Comparison of ENCODE assay signal across 15 mouse cellular contexts in genomic region chr6:77462737-77463136, GRCm38 (mm10).
DNase-seq lines count a peak whose midpoint lies in the region; ATAC-seq and TF ChIP-seq lines count a peak whose summit lies in the region.
"Had no signal": no experiment of that assay in that cellular context is flagged by ENCODE, and none has a peak within 500 bp of the region (broad histone marks: within the 10 kb centered on the region; RNA-seq: fewer than 3 reads in every experiment).

No protein-coding gene starts in this region.

- H3K9me3 ChIP-seq in heart, embryonic 12.5 days (replicated peaks) = no peaks in the 10 kb centered on the region
- H3K9me3 ChIP-seq in limb, embryonic 14.5 days (ENCODE audit: control insufficient read depth, low read length) = no peaks in the 10 kb centered on the region
- H3K9me3 ChIP-seq: forebrain, embryonic 12.5 days; midbrain, embryonic 12.5 days had no signal

- intact Hi-C loops in heart, postnatal 10 days (cut with DNase I) = no loop called here

- no peak overlapping the region for H3K9ac ChIP-seq in heart, embryonic 12.5 days
- no peak overlapping the region for H3K9ac ChIP-seq in liver, adult 2 months (ENCODE audit: low read depth, low read length)
- H3K9ac ChIP-seq in limb, embryonic 14.5 days (ENCODE audit: low read depth, low read length, severe bottlenecking) = no peak overlapping the region
- H3K9ac ChIP-seq: forebrain, embryonic 12.5 days; lung, embryonic 14.5 days; midbrain, embryonic 12.5 days had no signal

- no peaks in the 10 kb centered on the region for H3K36me3 ChIP-seq in heart, embryonic 12.5 days
- no peaks in the 10 kb centered on the region for H3K36me3 ChIP-seq in liver, adult 2 months (ENCODE audit: control insufficient read depth, insufficient read depth, low read length)
- no peaks in the 10 kb centered on the region for H3K36me3 ChIP-seq in limb, embryonic 14.5 days (ENCODE audit: control insufficient read depth, insufficient read depth, low read length)
- H3K36me3 ChIP-seq: forebrain, embryonic 12.5 days; midbrain, embryonic 12.5 days had no signal

- no peak overlapping the region for H3K4me2 ChIP-seq in heart, embryonic 12.5 days
- no peak overlapping the region for H3K4me2 ChIP-seq in limb, embryonic 14.5 days (replicated peaks; ENCODE audit: low read depth, low read length, severe bottlenecking)
- H3K4me2 ChIP-seq: forebrain, embryonic 12.5 days; lung, embryonic 14.5 days; midbrain, embryonic 12.5 days had no signal

- no peaks in the 10 kb centered on the region for H3K4me1 ChIP-seq in heart, embryonic 12.5 days (replicated peaks)
- H3K4me1 ChIP-seq in liver, adult 2 months (ENCODE audit: control insufficient read depth, insufficient read depth, low read length) = peaks cover 2% of the 10 kb centered on the region; the same call in 1 of the 2 replicates
- no peaks in the 10 kb centered on the region for H3K4me1 ChIP-seq in limb, embryonic 14.5 days (ENCODE audit: control insufficient read depth, insufficient read depth, low read length)
- H3K4me1 ChIP-seq: forebrain, embryonic 12.5 days had no signal

- H3K27me3 ChIP-seq in heart, embryonic 12.5 days (replicated peaks) = no peaks in the 10 kb centered on the region
- H3K27me3 ChIP-seq in liver, adult 2 months (ENCODE audit: control insufficient read depth, insufficient read depth, low read length) = no peaks in the 10 kb centered on the region
- H3K27me3 ChIP-seq in limb, embryonic 14.5 days (ENCODE audit: control insufficient read depth, insufficient read depth, low read length) = no peaks in the 10 kb centered on the region
- H3K27me3 ChIP-seq: CH12.LX; forebrain, embryonic 12.5 days; midbrain, embryonic 12.5 days; Patski had no signal

- no peak overlapping the region for H3K27ac ChIP-seq in heart, embryonic 12.5 days (ENCODE audit: poor library complexity, severe bottlenecking)
- H3K27ac ChIP-seq in liver, adult 2 months (replicated peaks; ENCODE audit: insufficient read depth, low read depth, low read length) = no peak overlapping the region
- H3K27ac ChIP-seq in limb, embryonic 14.5 days (replicated peaks; ENCODE audit: low read depth, low read length) = no peak overlapping the region
- H3K27ac ChIP-seq: forebrain, embryonic 12.5 days; midbrain, embryonic 12.5 days had no signal

- 47% methylated on average over 1 of the region's 1 CpGs for WGBS in heart, embryonic 12.5 days
- WGBS in liver, adult 2 months = 21% methylated on average over 1 of the region's 1 CpGs
- 0% methylated on average over 1 of the region's 1 CpGs for WGBS in limb, embryonic 14.5 days

- DNase-seq in heart, postnatal 10 days = peak; percentile 13 to 14
- peak; percentile 85 for DNase-seq in liver, adult 2 months (ENCODE audit: extremely low read depth, low read depth, low spot score)
- no peak for DNase-seq in liver
- peak; percentile 4 to 28 for DNase-seq in adrenal gland, postnatal 36 days
- DNase-seq in limb, embryonic 14.5 days (ENCODE audit: low spot score) = peak; percentile 25
- DNase-seq: cerebellum, adult 2 months; gastrocnemius, postnatal 14 days; lung, embryonic 14.5 days; thymus, postnatal 36 days had no signal

- no peak for ATAC-seq in heart, embryonic 12.5 days (ENCODE audit: insufficient number of reproducible peaks, low FRiP score)
- ATAC-seq in limb, embryonic 14.5 days (ENCODE audit: low FRiP score, low read depth) = no peak
- ATAC-seq in CD4-positive, CD25-positive, alpha-beta regulatory T cell, adult 4 months = no peak
- ATAC-seq: Patski had no signal

- no peak for TF ChIP-seq POLR2A in liver, adult 2 months (IDR thresholded peaks at IDR 0.05; ENCODE audit: extremely low read depth, insufficient read depth, low read length)
- TF ChIP-seq POLR2A in limb, embryonic 14.5 days (IDR thresholded peaks at IDR 0.05; ENCODE audit: borderline replicate concordance, extremely low read depth, insufficient read depth, insufficient read length) = no peak

- TF ChIP-seq CTCF in liver, adult 2 months (IDR thresholded peaks at IDR 0.05; ENCODE audit: low read depth, low read length) = no peak

- H3K4me3 ChIP-seq in heart, embryonic 12.5 days = no peak overlapping the region
- no peak overlapping the region for H3K4me3 ChIP-seq in liver, adult 2 months (ENCODE audit: insufficient read depth, low read depth, low read length)
- H3K4me3 ChIP-seq in limb, embryonic 14.5 days (replicated peaks; ENCODE audit: low read length) = no peak overlapping the region
- H3K4me3 ChIP-seq: forebrain, embryonic 12.5 days; midbrain, embryonic 12.5 days had no signal

- no peaks in the 10 kb centered on the region for H3K79me2 ChIP-seq in liver, adult 2 months (ENCODE audit: control insufficient read depth, insufficient read depth, low read length)
